Mouse (Mus musculus) c-Kit-negative CD71-positive TER-119-positive erythroid progenitor cells, embryonic 14.5 days (primary cell): ENCODE results near the gene Myocos.

Source experiments
- DNase-seq: peaks from one replicate; pipeline ENCODE4 v3.0.0-alpha.2; 2013; ENCODE audit warnings: low read depth, low spot score

Myocos gene

DNA sequence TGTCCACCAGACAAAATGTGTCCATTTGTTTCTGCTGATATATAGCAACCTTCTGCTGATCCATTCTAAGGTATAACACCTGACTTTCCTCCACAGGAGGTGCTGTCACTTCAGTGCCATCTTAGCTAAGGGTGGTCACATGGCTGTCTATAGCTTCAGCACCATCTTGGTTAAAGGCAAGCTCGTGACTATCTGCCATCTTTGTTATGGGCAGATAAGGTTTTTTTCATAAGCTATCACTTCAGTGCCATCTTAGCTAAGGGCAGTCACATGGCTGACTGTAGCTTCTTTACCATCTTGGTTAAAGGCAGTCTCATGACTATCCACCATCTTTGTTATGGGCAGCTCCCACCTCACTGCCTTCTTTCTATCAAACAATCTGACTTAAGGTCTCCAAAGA, 42.5 kb downstream of the Myocos start:
- no peak for DNase-seq

DNA sequence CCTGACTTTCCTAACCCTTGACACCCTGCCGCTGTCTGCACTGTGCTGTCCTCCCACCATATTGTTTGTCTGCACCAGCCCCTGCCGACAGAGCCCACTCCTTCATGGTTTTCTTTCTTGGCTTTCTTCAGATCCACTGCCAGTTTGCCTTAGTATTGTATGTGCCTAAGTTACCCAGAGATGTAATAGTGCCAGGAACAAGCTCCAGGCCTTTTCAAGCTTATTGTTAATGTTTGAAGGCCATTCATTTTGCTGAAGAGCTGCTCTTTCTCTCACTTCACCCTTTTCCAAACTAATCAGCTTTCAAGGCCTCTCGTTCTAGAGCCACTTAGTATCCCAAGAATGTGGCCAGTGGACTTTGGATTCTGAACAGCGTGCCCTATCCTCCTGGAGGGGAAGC, 46.8 kb downstream of the Myocos start:
- DNase-seq = no peak

DNA sequence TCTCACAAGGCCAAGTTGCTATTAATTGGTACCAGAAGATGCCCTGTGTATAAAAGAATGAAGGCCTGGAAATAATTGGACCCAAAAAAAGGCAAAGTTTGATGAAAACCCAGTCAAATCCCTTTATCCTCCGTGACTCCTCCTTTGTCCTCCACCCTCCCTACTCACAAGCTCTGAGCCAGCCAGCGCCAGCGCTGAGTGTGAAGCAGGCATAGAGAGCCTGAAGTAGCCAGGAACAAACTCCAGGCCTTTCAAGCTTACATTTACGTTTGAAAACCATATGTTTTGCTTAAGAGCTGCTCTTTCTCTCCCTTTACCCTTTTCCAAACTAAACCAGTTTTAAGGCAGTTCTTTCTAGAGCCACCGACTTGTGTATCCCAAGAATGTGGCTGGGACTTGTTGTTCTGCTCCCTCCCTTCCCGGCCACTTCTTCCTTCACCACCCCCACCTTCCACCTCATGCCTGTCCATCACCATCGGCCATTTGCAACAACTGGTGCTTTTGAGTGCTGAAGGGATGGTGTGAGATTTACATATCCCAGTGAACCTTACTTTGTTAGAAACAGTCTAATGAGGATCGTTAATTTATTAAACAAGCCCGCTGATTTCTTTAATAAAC, 48.3 kb downstream of the Myocos start:
- no peak for DNase-seq

DNA sequence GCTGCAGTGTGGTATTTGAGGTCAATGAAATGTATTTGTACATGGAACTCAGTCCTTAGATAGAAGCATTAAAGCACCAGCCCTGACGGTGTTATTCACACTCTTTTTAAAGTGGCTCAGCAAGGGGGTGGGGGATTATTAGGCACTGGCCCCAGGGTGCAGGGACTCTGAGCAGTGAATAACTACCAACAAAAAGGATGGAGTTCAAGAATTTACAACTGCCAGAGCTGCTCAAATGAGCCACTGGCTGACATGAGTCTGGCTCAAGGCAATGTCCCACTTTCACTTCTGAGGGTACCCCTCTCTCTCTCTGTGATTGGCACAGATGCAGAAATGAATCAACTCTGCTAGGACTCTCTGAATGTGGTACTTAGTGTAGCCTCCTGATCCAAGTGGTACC, 49.9 kb downstream of the Myocos start:
- DNase-seq = no peak

DNA sequence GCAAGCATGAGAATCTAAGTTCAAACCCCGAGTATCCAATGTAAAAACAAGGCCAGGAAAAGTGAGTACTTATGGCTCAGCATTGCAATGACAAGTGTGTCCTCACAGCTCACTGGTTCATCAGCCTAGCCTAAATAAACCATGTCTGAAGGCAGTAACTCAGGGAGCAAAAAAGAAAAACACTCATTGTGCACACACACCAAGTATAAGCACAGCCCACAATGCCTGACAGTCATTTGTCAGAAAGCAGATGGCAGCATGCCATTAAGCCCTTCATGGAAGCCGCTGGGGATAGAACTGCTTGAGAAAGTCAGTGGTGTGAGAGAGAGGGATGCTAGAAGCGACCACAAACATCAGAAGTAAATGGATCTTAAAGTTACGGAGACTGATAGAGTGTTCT, 56.7 kb downstream of the Myocos start:
- DNase-seq = no peak

DNA sequence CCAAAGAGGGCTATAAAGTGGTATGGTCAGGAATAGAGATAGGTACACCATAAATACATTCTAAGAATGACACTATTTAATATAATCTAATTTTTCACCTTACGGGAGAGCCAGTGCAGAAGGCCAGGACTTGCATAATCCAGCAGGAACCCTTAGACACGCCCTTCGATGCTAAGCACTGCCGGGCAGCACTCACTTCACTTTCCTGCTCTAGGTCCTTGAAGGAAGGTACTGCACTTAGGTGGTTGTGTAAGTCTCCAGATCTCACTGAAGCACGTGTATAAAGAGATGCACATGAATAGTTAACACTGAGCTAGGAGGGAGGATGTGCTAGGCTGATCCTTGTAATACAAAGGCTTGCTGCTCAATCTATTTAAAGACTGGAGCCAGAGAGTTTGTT, 58.4 kb downstream of the Myocos start:
- DNase-seq = no peak

DNA sequence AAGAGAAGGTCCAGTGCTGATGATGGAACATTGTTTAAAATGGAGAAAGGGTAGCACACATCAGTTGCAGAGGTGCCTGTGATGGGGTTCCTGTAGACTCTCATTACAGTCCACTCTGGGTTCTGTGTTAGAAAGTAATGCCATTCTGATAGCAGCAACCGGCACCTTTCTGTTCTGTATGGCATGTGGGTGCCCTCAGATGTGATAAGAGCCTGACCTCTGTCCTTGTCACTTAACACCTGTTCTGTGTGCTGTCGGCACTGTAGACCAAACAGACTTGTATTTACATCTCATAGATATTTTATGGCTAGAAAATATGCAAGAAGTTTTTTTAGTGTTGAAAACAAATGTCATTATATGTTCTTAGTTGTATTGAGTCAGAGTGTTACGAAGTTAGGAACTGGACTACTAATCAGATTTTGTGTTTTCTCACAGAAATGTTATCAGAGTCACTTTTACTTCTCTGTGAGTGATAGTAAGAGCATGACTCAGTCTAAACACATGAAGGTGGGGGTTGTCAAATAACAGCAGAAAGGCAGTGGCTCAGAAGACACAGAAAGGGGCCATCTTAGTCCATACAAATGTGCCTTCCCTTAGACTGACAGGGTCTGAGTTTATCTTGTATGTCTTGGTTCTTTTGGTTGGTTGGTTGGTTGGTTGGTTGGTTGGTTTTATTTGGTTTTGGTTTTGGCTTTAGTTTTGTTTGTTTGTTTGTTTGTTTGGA, 60.5 kb downstream of the Myocos start:
- no peak for DNase-seq
